Mouse (Mus musculus): ENCODE results near the gene Grid1. TPM values are rescaled to one million over a fixed set of nuclear protein-coding genes. Genes with fewer than 3 reads are reported as not detected.
A peak's percentile ranks its signal among the peaks of the same experiment; 100 is the strongest.

Grid1 gene
- polyA plus RNA-seq, 1 experiment from 2014 or later = 0.91 TPM

- DNase-seq (ENCODE audit: low spot score) (no peak), ATAC-seq (replicated peaks; ENCODE audit: low FRiP score, low read depth) (no peak)
- Histone ChIP-seq H3K4me2 (ENCODE audit: low read length) (no peak overlapping the region), H3K9me3 (replicated peaks; ENCODE audit: low read length) (no peaks in the 10 kb centered on the region), H3K27me3 (ENCODE audit: insufficient read depth, low read length) (no peaks in the 10 kb centered on the region), H3K36me3 (ENCODE audit: insufficient read depth, low read length) (no peaks in the 10 kb centered on the region), H3K4me1 (replicated peaks; ENCODE audit: insufficient read depth, low read length) (no peaks in the 10 kb centered on the region), H3K4me3 (replicated peaks; ENCODE audit: low read depth, low read length) (no peak overlapping the region), H3K27ac (no peak overlapping the region), H3K9ac (ENCODE audit: low read depth, low read length) (no peak overlapping the region)
- no peak for TF ChIP-seq CTCF (IDR thresholded peaks at IDR 0.05; ENCODE audit: low read depth)
- WGBS = 48% methylated on average over 2 of the region's 2 CpGs
These were observed 300.2 kb downstream of the Grid1 start for GRCm38 (mm10) chr14:35120089-35120488.

GRCm38 (mm10) chr14:35120905-35121304 lies 301.0 kb downstream of the Grid1 start:
- no peak overlapping the region for H3K4me3 ChIP-seq (replicated peaks; ENCODE audit: low read depth, low read length)
- no peaks in the 10 kb centered on the region for H3K27me3 ChIP-seq (ENCODE audit: insufficient read depth, low read length)
- H3K27ac ChIP-seq = no peak overlapping the region
- WGBS = 69% methylated on average over 4 of the region's 4 CpGs
- ATAC-seq (replicated peaks; ENCODE audit: low FRiP score, low read depth) = no peak
- H3K4me1 ChIP-seq (replicated peaks; ENCODE audit: insufficient read depth, low read length) = no peaks in the 10 kb centered on the region
- no peak for DNase-seq (ENCODE audit: low spot score)
- H3K36me3 ChIP-seq (ENCODE audit: insufficient read depth, low read length) = no peaks in the 10 kb centered on the region
- no peak overlapping the region for H3K9ac ChIP-seq (ENCODE audit: low read depth, low read length)
- no peaks in the 10 kb centered on the region for H3K9me3 ChIP-seq (replicated peaks; ENCODE audit: low read length)
- no peak for TF ChIP-seq CTCF (IDR thresholded peaks at IDR 0.05; ENCODE audit: low read depth)
- no peak overlapping the region for H3K4me2 ChIP-seq (ENCODE audit: low read length)

GRCm38 (mm10) chr14:35122111-35122510 lies 302.2 kb downstream of the Grid1 start:
- H3K4me3 ChIP-seq (replicated peaks; ENCODE audit: low read depth, low read length) = no peak overlapping the region
- TF ChIP-seq CTCF (IDR thresholded peaks at IDR 0.05; ENCODE audit: low read depth) = no peak
- no peaks in the 10 kb centered on the region for H3K9me3 ChIP-seq (replicated peaks; ENCODE audit: low read length)
- no peaks in the 10 kb centered on the region for H3K27me3 ChIP-seq (ENCODE audit: insufficient read depth, low read length)
- no peaks in the 10 kb centered on the region for H3K4me1 ChIP-seq (replicated peaks; ENCODE audit: insufficient read depth, low read length)
- no peak overlapping the region for H3K4me2 ChIP-seq (ENCODE audit: low read length)
- no peak overlapping the region for H3K9ac ChIP-seq (ENCODE audit: low read depth, low read length)
- ATAC-seq (replicated peaks; ENCODE audit: low FRiP score, low read depth) (no peak), DNase-seq (ENCODE audit: low spot score) (peak; percentile 33)
- WGBS = 35% methylated on average over 3 of the region's 3 CpGs
- H3K27ac ChIP-seq = no peak overlapping the region
- H3K36me3 ChIP-seq (ENCODE audit: insufficient read depth, low read length) = no peaks in the 10 kb centered on the region

GRCm38 (mm10) chr14:35123260-35123875 lies 303.5 kb downstream of the Grid1 start:
- WGBS = 79% methylated on average over 5 of the region's 5 CpGs
- ATAC-seq (replicated peaks; ENCODE audit: low FRiP score, low read depth) = no peak
- DNase-seq (ENCODE audit: low spot score) = no peak
- H3K9ac ChIP-seq (ENCODE audit: low read depth, low read length) = no peak overlapping the region
- no peaks in the 10 kb centered on the region for H3K27me3 ChIP-seq (ENCODE audit: insufficient read depth, low read length)
- no peak overlapping the region for H3K4me2 ChIP-seq (ENCODE audit: low read length)
- H3K27ac ChIP-seq = no peak overlapping the region
- no peaks in the 10 kb centered on the region for H3K4me1 ChIP-seq (replicated peaks; ENCODE audit: insufficient read depth, low read length)
- TF ChIP-seq CTCF (IDR thresholded peaks at IDR 0.05; ENCODE audit: low read depth) = no peak
- no peak overlapping the region for H3K4me3 ChIP-seq (replicated peaks; ENCODE audit: low read depth, low read length)
- H3K36me3 ChIP-seq (ENCODE audit: insufficient read depth, low read length) = no peaks in the 10 kb centered on the region
- H3K9me3 ChIP-seq (replicated peaks; ENCODE audit: low read length) = no peaks in the 10 kb centered on the region

GRCm38 (mm10) chr14:35127616-35128015 lies 307.7 kb downstream of the Grid1 start:
- Histone ChIP-seq H3K36me3 (ENCODE audit: insufficient read depth, low read length) (no peaks in the 10 kb centered on the region), H3K27me3 (ENCODE audit: insufficient read depth, low read length) (no peaks in the 10 kb centered on the region), H3K9me3 (replicated peaks; ENCODE audit: low read length) (no peaks in the 10 kb centered on the region), H3K4me2 (ENCODE audit: low read length) (no peak overlapping the region), H3K4me3 (replicated peaks; ENCODE audit: low read depth, low read length) (no peak overlapping the region), H3K27ac (no peak overlapping the region), H3K4me1 (replicated peaks; ENCODE audit: insufficient read depth, low read length) (no peaks in the 10 kb centered on the region), H3K9ac (ENCODE audit: low read depth, low read length) (no peak overlapping the region)
- TF ChIP-seq CTCF (IDR thresholded peaks at IDR 0.05; ENCODE audit: low read depth) = no peak
- ATAC-seq (replicated peaks; ENCODE audit: low FRiP score, low read depth) (no peak), DNase-seq (ENCODE audit: low spot score) (no peak)
- WGBS = 82% methylated on average over 8 of the region's 8 CpGs

- Histone ChIP-seq H3K9me3 (replicated peaks; ENCODE audit: low read length) (no peaks in the 10 kb centered on the region), H3K36me3 (ENCODE audit: insufficient read depth, low read length) (no peaks in the 10 kb centered on the region), H3K4me3 (replicated peaks; ENCODE audit: low read depth, low read length) (no peak overlapping the region), H3K4me1 (replicated peaks; ENCODE audit: insufficient read depth, low read length) (no peaks in the 10 kb centered on the region), H3K4me2 (ENCODE audit: low read length) (no peak overlapping the region), H3K27me3 (ENCODE audit: insufficient read depth, low read length) (no peaks in the 10 kb centered on the region), H3K27ac (no peak overlapping the region), H3K9ac (ENCODE audit: low read depth, low read length) (no peak overlapping the region)
- 82% methylated on average over 2 of the region's 2 CpGs for WGBS
- TF ChIP-seq CTCF (IDR thresholded peaks at IDR 0.05; ENCODE audit: low read depth) = no peak
- DNase-seq (ENCODE audit: low spot score) (no peak), ATAC-seq (replicated peaks; ENCODE audit: low FRiP score, low read depth) (no peak)
These were observed 315.1 kb downstream of the Grid1 start for GRCm38 (mm10) chr14:35135056-35135455.

- Histone ChIP-seq H3K4me2 (ENCODE audit: low read length) (no peak overlapping the region), H3K9me3 (replicated peaks; ENCODE audit: low read length) (no peaks in the 10 kb centered on the region), H3K4me3 (replicated peaks; ENCODE audit: low read depth, low read length) (no peak overlapping the region), H3K9ac (ENCODE audit: low read depth, low read length) (no peak overlapping the region), H3K27me3 (ENCODE audit: insufficient read depth, low read length) (no peaks in the 10 kb centered on the region), H3K36me3 (ENCODE audit: insufficient read depth, low read length) (no peaks in the 10 kb centered on the region), H3K27ac (no peak overlapping the region), H3K4me1 (replicated peaks; ENCODE audit: insufficient read depth, low read length) (no peaks in the 10 kb centered on the region)
- no peak for TF ChIP-seq CTCF (IDR thresholded peaks at IDR 0.05; ENCODE audit: low read depth)
- 68% methylated on average over 7 of the region's 7 CpGs for WGBS
- DNase-seq (ENCODE audit: low spot score) (no peak), ATAC-seq (replicated peaks; ENCODE audit: low FRiP score, low read depth) (no peak)
These were observed 318.2 kb downstream of the Grid1 start for GRCm38 (mm10) chr14:35138069-35138468.
